Mouse (Mus musculus): ENCODE measurements around the gene Fam155a.

DNA sequence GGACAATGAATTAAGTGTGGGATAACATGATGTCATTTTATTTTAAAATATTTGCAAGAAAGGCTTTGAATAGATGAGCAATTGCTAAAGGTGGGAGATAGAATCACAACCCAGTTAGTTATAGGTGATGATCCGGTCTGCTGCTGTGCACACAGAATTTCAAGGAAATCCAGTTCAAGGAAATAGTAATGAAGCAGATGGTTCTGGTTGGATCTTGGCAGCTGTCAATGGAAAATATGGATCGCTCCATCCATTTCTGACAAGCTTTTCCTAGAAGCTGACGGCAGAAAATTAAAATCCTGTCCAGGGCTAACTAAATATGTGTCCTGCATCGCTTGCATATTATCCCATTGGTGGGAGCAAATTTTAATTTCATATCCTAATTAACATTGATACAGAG, 61.2 kb downstream of the Fam155a start:
- no peak for TF ChIP-seq CTCF (IDR thresholded peaks at IDR 0.05; ENCODE audit: low read depth)
- TF ChIP-seq EP300 (optimal IDR thresholded peaks at IDR 0.05): no peak

Measured in stomach, postnatal 0 days (tissue).